Mouse (Mus musculus) MEL (cell line): ENCODE measurements around the gene Ncf2. TPM values are rescaled to one million over a fixed set of nuclear protein-coding genes. Genes with fewer than 3 reads are reported as not detected.

Experiments used
- DNase-seq: peaks from one replicate; pipeline ENCODE4 v3.0.0; 2011; ENCODE audit warnings: low read depth, low spot score
- H3K27ac ChIP-seq: 2 replicates; pipeline ENCODE4 v1.5.1; 2012; ENCODE audit warnings: low read depth, mild to moderate bottlenecking, control low read depth, low read length, moderate library complexity; ENCODE audit not compliant: control insufficient read depth
- H3K27me3 ChIP-seq, 2 experiments: fragments of 150-350 bp in 1 of 2; sonication (generic) in 1 of 2; 2 replicates each; pipeline ENCODE4 v1.6.1; 2012; ENCODE audit warnings: low read length in 2 of 2, mild to moderate bottlenecking in 2 of 2, improper control_type of control experiment in 1 of 2, moderate library complexity in 1 of 2; ENCODE audit not compliant: insufficient read depth in 2 of 2, control insufficient read depth in 1 of 2
- H3K36me3 ChIP-seq, 2 experiments: 2 replicates each; pipeline ENCODE4 v1.6.1; 2012 to 2014; ENCODE audit warnings: low read length in 2 of 2, improper control_type of control experiment in 1 of 2, inconsistent platforms in 1 of 2, mild to moderate bottlenecking in 1 of 2; ENCODE audit not compliant: insufficient read depth in 2 of 2, control insufficient read depth in 1 of 2
- H3K4me1 ChIP-seq, 2 experiments: fragments of 150-350 bp in 1 of 2; sonication (generic) in 1 of 2; 2 replicates each; pipeline ENCODE4 v1.6.1; 2012; ENCODE audit warnings: low read length in 2 of 2, improper control_type of control experiment in 1 of 2, mild to moderate bottlenecking in 1 of 2; ENCODE audit not compliant: insufficient read depth in 2 of 2, control insufficient read depth in 1 of 2
- H3K4me3 ChIP-seq, 2 experiments: fragments of 150-350 bp in 1 of 2; sonication (generic) in 1 of 2; 2 replicates each; pipeline ENCODE4 v1.5.1; 2012; ENCODE audit warnings: low read depth in 2 of 2, low read length in 2 of 2, mild to moderate bottlenecking in 2 of 2, moderate library complexity in 2 of 2, control low read depth in 1 of 2, improper control_type of control experiment in 1 of 2; ENCODE audit not compliant: control insufficient read depth in 1 of 2, insufficient read depth in 1 of 2
- H3K79me2 ChIP-seq: 2 replicates; pipeline ENCODE4 v1.6.1; 2012; ENCODE audit warnings: mild to moderate bottlenecking, low read length, moderate library complexity; ENCODE audit not compliant: control insufficient read depth, poor library complexity, insufficient read depth
- H3K9ac ChIP-seq: 2 replicates; pipeline ENCODE4 v1.6.1; 2012; ENCODE audit warnings: low read depth, mild to moderate bottlenecking, control low read depth, low read length, moderate library complexity; ENCODE audit not compliant: control insufficient read depth, poor library complexity, severe bottlenecking
- H3K9me3 ChIP-seq: fragments of 150-350 bp; sonication (generic); replicated peaks from 2 replicates; pipeline ENCODE4 v1.6.1; 2012; ENCODE audit warnings: mild to moderate bottlenecking, low read length, improper control_type of control experiment, moderate library complexity; ENCODE audit not compliant: insufficient read depth
- CHD1 ChIP-seq: IDR thresholded peaks from 2 replicates; pipeline ENCODE4 v1.6.1; 2012; ENCODE audit warnings: low read depth, mild to moderate bottlenecking, inconsistent platforms, low read length, improper control_type of control experiment
- CHD2 ChIP-seq: IDR thresholded peaks from 2 replicates; pipeline ENCODE4 v1.6.1; 2011; ENCODE audit warnings: low read length, improper control_type of control experiment
- EP300 ChIP-seq, 2 experiments: IDR thresholded peaks; 2 replicates each; pipeline ENCODE4 v1.6.1; 2011; ENCODE audit warnings: improper control_type of control experiment in 2 of 2, low read length in 2 of 2, low read depth in 1 of 2, mild to moderate bottlenecking in 1 of 2
- GATA1 ChIP-seq: IDR thresholded peaks from 2 replicates; pipeline ENCODE4 v1.6.1; 2011; ENCODE audit warnings: low read depth, low read length, improper control_type of control experiment
- HCFC1 ChIP-seq: IDR thresholded peaks from 2 replicates; pipeline ENCODE4 v1.6.1; 2012; ENCODE audit warnings: low read depth, mild to moderate bottlenecking, inconsistent platforms, low read length, improper control_type of control experiment, moderate library complexity
- MAX ChIP-seq: IDR thresholded peaks from 2 replicates; pipeline ENCODE4 v1.6.1; 2011; ENCODE audit warnings: low read length, improper control_type of control experiment
- MAZ ChIP-seq: IDR thresholded peaks from 2 replicates; pipeline ENCODE4 v1.6.1; 2012; ENCODE audit warnings: low read depth, mild to moderate bottlenecking, inconsistent platforms, low read length, improper control_type of control experiment
- MEF2A ChIP-seq: IDR thresholded peaks from 2 replicates; pipeline ENCODE4 v1.6.1; 2014; ENCODE audit warnings: low read depth, mild to moderate bottlenecking, inconsistent platforms, low read length, improper control_type of control experiment; ENCODE audit not compliant: poor library complexity, insufficient replicate concordance, severe bottlenecking; ENCODE audit errors: extremely low read depth
- MYC ChIP-seq: IDR thresholded peaks from 2 replicates; pipeline ENCODE4 v1.6.1; 2011; ENCODE audit warnings: low read depth, mild to moderate bottlenecking, low read length, improper control_type of control experiment, moderate library complexity
- POLR2AphosphoS2 ChIP-seq: IDR thresholded peaks from 2 replicates; pipeline ENCODE4 v1.6.1; 2011; ENCODE audit warnings: low read length, improper control_type of control experiment
- SMC3 ChIP-seq: IDR thresholded peaks from 2 replicates; pipeline ENCODE4 v1.6.1; 2011; ENCODE audit warnings: low read depth, low read length, improper control_type of control experiment
- TAL1 ChIP-seq: IDR thresholded peaks from 2 replicates; pipeline ENCODE4 v1.6.1; 2012; ENCODE audit warnings: mild to moderate bottlenecking, inconsistent platforms, low read length, moderate library complexity, mixed read lengths
- TCF12 ChIP-seq: IDR thresholded peaks from 2 replicates; pipeline ENCODE4 v1.6.1; 2014; ENCODE audit warnings: low read depth, mild to moderate bottlenecking, inconsistent platforms, low read length, improper control_type of control experiment, moderate library complexity
- USF2 ChIP-seq, 2 experiments: IDR thresholded peaks; 2 replicates each; pipeline ENCODE4 v1.6.1; 2011 to 2012; ENCODE audit warnings: improper control_type of control experiment in 2 of 2, low read length in 2 of 2, borderline replicate concordance in 1 of 2, inconsistent platforms in 1 of 2, low read depth in 1 of 2, mild to moderate bottlenecking in 1 of 2; ENCODE audit not compliant: insufficient read depth in 1 of 2
- polyA plus RNA-seq, 2 experiments: library from polyadenylated mRNA; stranded (reverse) in 1 of 2; unstranded in 1 of 2; fragments of >175 nt in 1 of 2; fragments of >200 nt in 1 of 2; gene quantifications; 2 replicates each; pipeline versions ENCODE4 v1.2.1 to v1.2.4; 2012; ENCODE audit warnings: low replicate concordance in 2 of 2, low read depth in 1 of 2; ENCODE audit not compliant: insufficient read length in 2 of 2, insufficient read depth in 1 of 2, missing spikeins in 1 of 2
- total RNA-seq: library from RNA; depleted of rRNA; stranded (reverse); fragments of 300-350 nt; gene quantifications from 2 replicates; pipeline ENCODE4 v1.2.3, GENCODE M21; 2012

Gene Ncf2
- total and polyA plus RNA-seq, 3 experiments = 41.8 to 49.2 TPM; not detected in 1

DNA sequence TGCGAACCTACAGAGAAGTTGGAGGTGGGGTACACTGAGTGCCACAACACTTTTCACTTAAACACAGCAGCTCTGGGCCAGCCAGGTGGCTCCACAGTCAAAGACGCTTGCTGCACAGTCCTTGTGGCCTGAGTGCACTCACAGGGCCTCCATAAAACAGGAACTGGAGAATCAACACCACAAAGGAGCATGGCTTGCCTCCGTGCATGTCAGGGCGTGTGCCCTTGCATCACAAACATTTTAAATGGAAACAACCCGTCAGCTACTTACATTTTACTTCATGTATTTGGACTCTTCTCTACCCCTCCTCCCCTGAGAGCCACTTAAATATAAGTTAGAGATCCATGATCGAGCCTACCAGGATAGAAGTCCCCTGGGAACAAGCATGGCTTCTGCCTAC lies 32.3 kb downstream of the Ncf2 start:
- DNase-seq = peak; percentile 28
- TF ChIP-seq SMC3 (no peak), GATA1 (no peak)
- no peaks in the 10 kb centered on the region for H3K4me1 ChIP-seq
- H3K27me3 ChIP-seq = no peaks in the 10 kb centered on the region
- peaks cover 0 to 1% of the 10 kb centered on the region in 2 experiments; a peak in 2 of 4 replicates for H3K36me3 ChIP-seq
- no peak overlapping the region for H3K9ac ChIP-seq
- H3K4me3 ChIP-seq = no peak overlapping the region
- H3K9me3 ChIP-seq = no peaks in the 10 kb centered on the region
- no peaks in the 10 kb centered on the region for H3K79me2 ChIP-seq
- no peak overlapping the region for H3K27ac ChIP-seq

GRCm38 (mm10) chr1:152835061-152835460 lies 35.1 kb downstream of the Ncf2 start:
- no peaks in the 10 kb centered on the region for H3K9me3 ChIP-seq
- no peaks in the 10 kb centered on the region for H3K27me3 ChIP-seq
- H3K79me2 ChIP-seq = no peaks in the 10 kb centered on the region
- H3K4me3 ChIP-seq = no peak overlapping the region
- DNase-seq = no peak
- H3K9ac ChIP-seq = no peak overlapping the region
- TF ChIP-seq MAZ = no peak
- no peak for TF ChIP-seq MEF2A
- TF ChIP-seq CHD2 = no peak
- no peak for TF ChIP-seq EP300 (IDR thresholded peaks at IDR 0.05; ENCODE audit: low read depth in 1 of 2, low read length in 2 of 2)
- no peak for TF ChIP-seq TCF12
- TF ChIP-seq MAX = no peak
- no peak for TF ChIP-seq HCFC1
- TF ChIP-seq MYC = no peak
- TF ChIP-seq, all 39 proteins: peak for 0
- Histone ChIP-seq H3K27ac (no peak overlapping the region), H3K4me1 (no peaks in the 10 kb centered on the region), H3K36me3 (peaks cover 0 to 8% of the 10 kb centered on the region in 2 experiments; a peak in 2 of 4 replicates)

DNA sequence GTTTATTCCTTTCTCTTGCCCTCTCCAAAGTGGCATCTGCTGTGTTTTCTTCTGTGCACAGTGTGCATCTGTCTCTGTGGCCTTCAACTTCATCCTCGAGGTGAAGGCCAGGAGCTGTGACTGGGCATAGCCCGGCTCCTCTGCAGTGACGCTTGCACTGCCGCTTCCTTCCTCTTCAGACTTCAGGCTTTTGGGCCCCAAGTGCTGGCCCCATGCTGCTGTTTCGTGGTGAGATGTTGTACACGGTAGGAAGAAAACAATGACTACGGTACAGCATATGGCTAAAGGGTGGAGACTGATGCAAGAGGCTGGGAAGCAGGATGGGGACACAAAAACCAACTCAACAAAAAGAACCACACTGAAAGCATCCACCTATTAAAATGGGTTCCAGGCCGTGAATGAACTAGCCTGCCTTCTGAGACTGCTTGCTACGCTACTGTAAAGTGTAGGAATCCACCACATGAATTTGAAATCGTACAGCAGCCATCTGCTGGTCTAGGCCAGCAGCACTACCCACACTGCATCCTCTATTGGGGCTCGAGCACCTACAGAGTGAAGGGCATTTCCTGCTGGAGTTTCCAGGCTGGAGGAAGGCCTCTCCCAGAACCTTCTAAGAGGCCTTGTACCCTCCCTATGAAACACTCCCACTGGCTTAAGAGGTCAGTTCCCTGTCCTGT lies 38.2 kb downstream of the Ncf2 start:
- no peak overlapping the region for H3K27ac ChIP-seq
- H3K4me1 ChIP-seq = no peaks in the 10 kb centered on the region
- no peak for DNase-seq
- H3K9me3 ChIP-seq = no peaks in the 10 kb centered on the region
- H3K4me3 ChIP-seq = no peak overlapping the region
- H3K27me3 ChIP-seq = no peaks in the 10 kb centered on the region
- H3K36me3 ChIP-seq = peaks cover 0 to 36% of the 10 kb centered on the region in 2 experiments; a peak in 2 of 4 replicates
- H3K79me2 ChIP-seq = no peaks in the 10 kb centered on the region
- TF ChIP-seq POLR2AphosphoS2 (0 out of 2 replicates have a peak, but pooled peaks have one; percentile 19), CHD2 (no peak), TAL1 (no peak), USF2 (IDR thresholded peaks at IDR 0.05; ENCODE audit: borderline replicate concordance in 1 of 2, insufficient read depth in 1 of 2, low read depth in 1 of 2, low read length in 2 of 2) (no peak), CHD1 (no peak)
- no peak overlapping the region for H3K9ac ChIP-seq
